Comparison of ENCODE assay signal across 8 mouse cellular contexts in the genomic region with DNA sequence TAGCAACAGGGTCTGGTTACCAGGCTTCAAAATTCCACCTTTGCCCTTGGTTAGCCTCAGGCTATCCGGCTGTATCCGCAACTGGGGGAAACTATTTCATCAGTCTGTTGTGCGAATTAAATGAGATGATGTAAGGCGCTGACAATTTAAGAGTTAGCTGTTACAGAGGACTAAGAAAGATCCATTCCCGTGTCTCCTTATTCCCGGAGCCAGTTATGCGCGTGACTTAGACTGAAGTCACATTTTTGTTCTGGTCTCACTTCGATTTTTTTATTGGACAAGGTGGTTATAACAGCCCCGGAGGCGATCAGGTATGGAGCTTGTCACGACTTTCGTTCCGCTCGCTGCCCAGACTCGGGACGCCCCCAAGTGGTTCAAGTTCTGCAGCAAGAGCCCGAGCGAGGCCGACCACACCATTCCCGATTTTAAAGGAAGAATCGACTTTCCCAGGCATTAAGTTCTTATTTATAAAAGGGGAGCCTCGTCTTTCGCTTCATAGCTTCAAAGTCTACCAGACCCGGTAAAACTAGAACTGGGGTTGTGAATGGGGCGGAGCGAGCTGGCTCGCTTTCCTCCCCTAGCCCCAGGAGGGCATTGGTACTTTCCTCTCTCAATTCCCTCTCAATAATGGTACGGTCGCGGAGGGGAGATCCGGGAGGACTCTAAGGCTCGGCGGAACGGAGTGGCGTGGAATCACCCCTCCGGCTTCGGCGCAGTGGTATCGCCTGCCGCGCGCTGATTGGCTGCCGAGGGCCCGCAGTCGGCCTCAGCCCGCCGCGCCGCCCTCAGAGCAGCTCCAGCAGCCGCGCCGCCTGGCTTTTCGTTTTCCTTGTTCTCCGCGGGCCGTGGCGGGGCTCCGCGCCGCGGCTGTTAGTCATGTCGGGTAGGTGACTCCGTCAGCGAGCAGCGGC. TPM values are rescaled to one million over a fixed set of nuclear protein-coding genes. Genes with fewer than 3 reads are reported as not detected.
DNase-seq lines count a peak whose midpoint lies in the region; ATAC-seq and TF ChIP-seq lines count a peak whose summit lies in the region.

Gene Taf15, plus strand, starts transcription at position 763 of the 911 bp plus-strand sequence.

- WGBS in embryonic facial prominence, embryonic 14.5 days: under 1% methylated on average over 46 of the region's 66 CpGs
- 1% methylated on average over 66 of the region's 66 CpGs for WGBS in heart, adult 2 months
- WGBS in limb, embryonic 13.5 days: under 1% methylated on average over 66 of the region's 66 CpGs
- under 1% methylated on average over 65 of the region's 66 CpGs for WGBS in midbrain, embryonic 16.5 days

- H3K27me3 ChIP-seq in embryonic facial prominence, embryonic 14.5 days (replicated peaks; ENCODE audit: control insufficient read depth, insufficient read depth, low read length): no peaks in the 10 kb centered on the region
- no peaks in the 10 kb centered on the region for H3K27me3 ChIP-seq in heart, adult 2 months (ENCODE audit: control insufficient read depth, insufficient read depth, low read length)
- no peaks in the 10 kb centered on the region for H3K27me3 ChIP-seq in limb, embryonic 13.5 days
- H3K27me3 ChIP-seq in midbrain, embryonic 16.5 days (ENCODE audit: control insufficient read depth, insufficient read depth, low read depth, low read length): no peaks in the 10 kb centered on the region

- DNase-seq in 3T3-L1 (ENCODE audit: low read depth, low spot score): peak; percentile 98
- DNase-seq in adrenal gland, postnatal 4 days (ENCODE audit: low spot score in 2 of 2): peak; percentile 95 to 99
- peak; percentile 99 for DNase-seq in embryonic facial prominence, embryonic 14.5 days (ENCODE audit: low spot score)
- peak; percentile 99 to 100 for DNase-seq in heart, adult 2 months
- DNase-seq in kidney, adult 8-10 months: peak; percentile 98
- DNase-seq in spleen, postnatal 10 days (ENCODE audit: low spot score in 2 of 2): peak; percentile 98 to 99

- peak; percentile 98 for ATAC-seq in embryonic facial prominence, embryonic 14.5 days (ENCODE audit: low read depth)
- peak; percentile 99 for ATAC-seq in limb, embryonic 13.5 days (ENCODE audit: low FRiP score, low read depth)
- peak; percentile 99 for ATAC-seq in midbrain, embryonic 16.5 days

- H3K4me3 ChIP-seq in embryonic facial prominence, embryonic 14.5 days (ENCODE audit: low read depth, low read length): peak within 1 kb of the TSS; percentile 97
- H3K4me3 ChIP-seq in heart, adult 2 months: peak within 1 kb of the TSS; percentile 78
- peak within 1 kb of the TSS; percentile 85 for H3K4me3 ChIP-seq in limb, embryonic 13.5 days
- H3K4me3 ChIP-seq in midbrain, embryonic 16.5 days (ENCODE audit: low read depth, low read length): peak within 1 kb of the TSS; percentile 95

- H3K27ac ChIP-seq in embryonic facial prominence, embryonic 14.5 days (replicated peaks; ENCODE audit: low read depth, low read length): peak within 1 kb of the TSS; percentile 97
- H3K27ac ChIP-seq in heart, adult 2 months: peak within 1 kb of the TSS; percentile 90
- H3K27ac ChIP-seq in limb, embryonic 13.5 days: peak within 1 kb of the TSS; percentile 98
- peak within 1 kb of the TSS; percentile 99 for H3K27ac ChIP-seq in midbrain, embryonic 16.5 days (ENCODE audit: low read length)

- TF ChIP-seq EP300 in heart, adult 2 months (IDR thresholded peaks at IDR 0.05; ENCODE audit: insufficient read depth, low read depth, low read length): peak; percentile 62; the same call in 1 of the 2 replicates

- TF ChIP-seq POLR2A in heart, adult 2 months (IDR thresholded peaks at IDR 0.05; ENCODE audit: insufficient read depth, low read depth, low read length): peak; percentile 80

- peak within 1 kb of the TSS; percentile 92 for H3K9ac ChIP-seq in embryonic facial prominence, embryonic 14.5 days (ENCODE audit: low read depth, low read length)
- H3K9ac ChIP-seq in heart, adult 2 months (ENCODE audit: low read depth, low read length): peak within 1 kb of the TSS; percentile 93
- H3K9ac ChIP-seq in limb, embryonic 13.5 days: peak within 1 kb of the TSS; percentile 92
- peak within 1 kb of the TSS; percentile 90 for H3K9ac ChIP-seq in midbrain, embryonic 16.5 days (ENCODE audit: low read depth, low read length)

- intact Hi-C loops in heart, adult 2 months (cut with DNase I): loop anchor here (1.0 kb wide), 1 partner anchor 29 kb away; no protein-coding TSS in a partner anchor

- H3K9me3 ChIP-seq in embryonic facial prominence, embryonic 14.5 days (ENCODE audit: control insufficient read depth, low read length): no peaks in the 10 kb centered on the region
- H3K9me3 ChIP-seq in limb, embryonic 13.5 days: no peaks in the 10 kb centered on the region
- H3K9me3 ChIP-seq in midbrain, embryonic 16.5 days (replicated peaks; ENCODE audit: control insufficient read depth, low read length, poor library complexity, severe bottlenecking): no peaks in the 10 kb centered on the region

- peaks cover 10% of the 10 kb centered on the region for H3K36me3 ChIP-seq in embryonic facial prominence, embryonic 14.5 days (ENCODE audit: control insufficient read depth, insufficient read depth, low read length)
- H3K36me3 ChIP-seq in heart, adult 2 months (ENCODE audit: control insufficient read depth, insufficient read depth, low read length): peaks cover 9% of the 10 kb centered on the region
- H3K36me3 ChIP-seq in limb, embryonic 13.5 days: peaks cover 10% of the 10 kb centered on the region
- 0 out of 2 replicates have a peak, but pooled peaks cover under 1% of the 10 kb centered on the region for H3K36me3 ChIP-seq in midbrain, embryonic 16.5 days (ENCODE audit: control insufficient read depth, insufficient read depth, low read length)

- TF ChIP-seq CTCF in heart, adult 2 months (IDR thresholded peaks at IDR 0.05): peak; percentile 85

- H3K4me1 ChIP-seq in embryonic facial prominence, embryonic 14.5 days (ENCODE audit: control insufficient read depth, insufficient read depth, low read length): peaks cover 8% of the 10 kb centered on the region
- H3K4me1 ChIP-seq in heart, adult 2 months (ENCODE audit: control insufficient read depth, insufficient read depth, low read length): peaks cover 4% of the 10 kb centered on the region
- peaks cover 22% of the 10 kb centered on the region for H3K4me1 ChIP-seq in limb, embryonic 13.5 days
- peaks cover 24% of the 10 kb centered on the region for H3K4me1 ChIP-seq in midbrain, embryonic 16.5 days (ENCODE audit: control insufficient read depth, insufficient read depth, low read length)

- peak within 1 kb of the TSS; percentile 90 for H3K4me2 ChIP-seq in embryonic facial prominence, embryonic 14.5 days (ENCODE audit: low read depth, low read length)
- peak within 1 kb of the TSS; percentile 82 for H3K4me2 ChIP-seq in limb, embryonic 13.5 days (replicated peaks)
- peak within 1 kb of the TSS; percentile 71 for H3K4me2 ChIP-seq in midbrain, embryonic 16.5 days (ENCODE audit: low read length)

- no peaks in the 10 kb centered on the region for H3K79me2 ChIP-seq in heart, adult 2 months (replicated peaks; ENCODE audit: control insufficient read depth, insufficient read depth, low read length)

RNA-seq across cellular contexts. Expression of gene Taf15, which starts in this region (rescaled TPM):
- total RNA-seq in adrenal gland, postnatal 4 days (2021): 10 to 100 TPM; 75.9 to 78.3 TPM
- 7.6 and 9.4 TPM in 2 replicates for polyA plus RNA-seq in embryonic facial prominence, embryonic 14.5 days (2014; fragmentation: Nextera tagmentation; extraction: Ambion mirVana)
- total RNA-seq in heart, adult 2 months (2021): 10 to 100 TPM; 34.2 to 39.6 TPM
- 9.1 and 15.2 TPM in 2 replicates for polyA plus RNA-seq in heart, adult 2 months (2012; rRNA removed)
- polyA plus RNA-seq in limb, embryonic 13.5 days (2015; fragmentation: Nextera tagmentation; extraction: Ambion mirVana): 16.9 and 19.3 TPM in 2 replicates
- 10.9 and 13.0 TPM in 2 replicates for polyA plus RNA-seq in midbrain, embryonic 16.5 days (2015; fragmentation: Nextera tagmentation; extraction: Ambion mirVana)

Comparison
In these comparisons a context has a peak if more than half of its experiments do, and no peak if none do; other contexts are left out.
1. Peak in every context shown above with its lines: DNase-seq, ATAC-seq, H3K4me3 ChIP-seq and H3K27ac ChIP-seq.